ENCODE assay signal across 10 mouse cellular contexts in genomic region chr17:48005091-48005490, GRCm38 (mm10). TPM values are rescaled to one million over a fixed set of nuclear protein-coding genes. Genes with fewer than 3 reads are reported as not detected.
DNase-seq lines count a peak whose midpoint lies in the region; ATAC-seq and TF ChIP-seq lines count a peak whose summit lies in the region.
"Had no signal": no experiment of that assay in that cellular context is flagged by ENCODE, and none has a peak within 500 bp of the region (broad histone marks: within the 10 kb centered on the region; RNA-seq: fewer than 3 reads in every experiment).

No protein-coding gene starts in this region.

- no peak overlapping the region for H3K4me3 ChIP-seq in forebrain, embryonic 10.5 days
- no peak overlapping the region for H3K4me3 ChIP-seq in forebrain, embryonic 11.5 days (ENCODE audit: low read depth, low read length)
- no peak overlapping the region for H3K4me3 ChIP-seq in midbrain, embryonic 10.5 days
- H3K4me3 ChIP-seq in midbrain, embryonic 15.5 days = no peak overlapping the region
- no peak overlapping the region for H3K4me3 ChIP-seq in intestine, embryonic 16.5 days (ENCODE audit: low read length)
- H3K4me3 ChIP-seq in small intestine, adult 2 months (ENCODE audit: low read depth, low read length) = no peak overlapping the region
- H3K4me3 ChIP-seq: midbrain, embryonic 12.5 days had no signal

- H3K36me3 ChIP-seq in forebrain, embryonic 10.5 days (replicated peaks) = no peaks in the 10 kb centered on the region
- H3K36me3 ChIP-seq in forebrain, embryonic 11.5 days (ENCODE audit: control insufficient read depth, insufficient read depth, low read length) = no peaks in the 10 kb centered on the region
- no peaks in the 10 kb centered on the region for H3K36me3 ChIP-seq in midbrain, embryonic 10.5 days
- H3K36me3 ChIP-seq in midbrain, embryonic 15.5 days (replicated peaks) = no peaks in the 10 kb centered on the region
- H3K36me3 ChIP-seq in intestine, embryonic 16.5 days (ENCODE audit: control insufficient read depth, insufficient read depth, low read length) = no peaks in the 10 kb centered on the region
- no peaks in the 10 kb centered on the region for H3K36me3 ChIP-seq in small intestine, adult 2 months (ENCODE audit: control insufficient read depth, insufficient read depth, low read length)
- H3K36me3 ChIP-seq: midbrain, embryonic 12.5 days had no signal

- no peak for TF ChIP-seq POLR2A in small intestine, adult 2 months (IDR thresholded peaks at IDR 0.05; ENCODE audit: low read depth, low read length)

- H3K4me1 ChIP-seq in forebrain, embryonic 10.5 days = peaks cover 72% of the 10 kb centered on the region
- H3K4me1 ChIP-seq in forebrain, embryonic 11.5 days (replicated peaks; ENCODE audit: control insufficient read depth, insufficient read depth, low read length) = peaks cover 6% of the 10 kb centered on the region; the same call in 1 of the 2 replicates
- H3K4me1 ChIP-seq in midbrain, embryonic 10.5 days = peaks cover 67% of the 10 kb centered on the region
- H3K4me1 ChIP-seq in midbrain, embryonic 15.5 days = peaks cover 13% of the 10 kb centered on the region
- peaks cover 41% of the 10 kb centered on the region for H3K4me1 ChIP-seq in intestine, embryonic 16.5 days (ENCODE audit: control insufficient read depth, insufficient read depth, low read length)
- H3K4me1 ChIP-seq in small intestine, adult 2 months (ENCODE audit: control insufficient read depth, insufficient read depth, insufficient read length, low read length) = peaks cover 9% of the 10 kb centered on the region; the same call in 1 of the 2 replicates

- TF ChIP-seq CTCF in small intestine, adult 2 months (IDR thresholded peaks at IDR 0.05; ENCODE audit: extremely low read depth, insufficient read length, insufficient replicate concordance, low read depth, low read length) = no peak

- 42% methylated on average over 8 of the region's 8 CpGs for WGBS in forebrain, embryonic 10.5 days
- WGBS in forebrain, embryonic 11.5 days = 37% methylated on average over 8 of the region's 8 CpGs
- WGBS in midbrain, embryonic 10.5 days = 22% methylated on average over 8 of the region's 8 CpGs
- WGBS in midbrain, embryonic 15.5 days = 33% methylated on average over 8 of the region's 8 CpGs
- 22% methylated on average over 8 of the region's 8 CpGs for WGBS in intestine, embryonic 16.5 days
- 23% methylated on average over 8 of the region's 8 CpGs for WGBS in small intestine, adult 2 months

- no peak for ATAC-seq in forebrain, embryonic 11.5 days (replicated peaks; ENCODE audit: low FRiP score)
- ATAC-seq in midbrain, embryonic 15.5 days (replicated peaks) = no peak
- ATAC-seq in intestine, embryonic 16.5 days = peak; percentile 71

- no peak overlapping the region for H3K9ac ChIP-seq in forebrain, embryonic 11.5 days (ENCODE audit: low read length)
- no peak overlapping the region for H3K9ac ChIP-seq in midbrain, embryonic 15.5 days
- H3K9ac ChIP-seq in intestine, embryonic 16.5 days (ENCODE audit: low read depth, low read length) = no peak overlapping the region; the same call in 1 of the 2 replicates
- H3K9ac ChIP-seq: midbrain, embryonic 12.5 days had no signal

- H3K27ac ChIP-seq in forebrain, embryonic 10.5 days = peak overlapping the region; percentile 76
- H3K27ac ChIP-seq in forebrain, embryonic 11.5 days (ENCODE audit: low read depth, low read length) = no peak overlapping the region
- H3K27ac ChIP-seq in midbrain, embryonic 10.5 days (replicated peaks) = peak overlapping the region; percentile 78
- no peak overlapping the region for H3K27ac ChIP-seq in midbrain, embryonic 15.5 days
- peak overlapping the region; percentile 89 for H3K27ac ChIP-seq in intestine, embryonic 16.5 days (ENCODE audit: low read length)
- peak overlapping the region; percentile 8 for H3K27ac ChIP-seq in small intestine, adult 2 months (ENCODE audit: insufficient read depth, low read depth, low read length)
- H3K27ac ChIP-seq: midbrain, embryonic 12.5 days had no signal

- no peak for DNase-seq in forebrain, embryonic 10.5 days (ENCODE audit: extremely low spot score, low spot score)
- no peak for DNase-seq in forebrain, embryonic 11.5 days (ENCODE audit: low spot score)
- peak; percentile 48 for DNase-seq in midbrain, embryonic 10.5 days (ENCODE audit: low spot score)
- no peak for DNase-seq in left cerebral cortex, postnatal 4 days
- DNase-seq in gastrocnemius, postnatal 4 days (ENCODE audit: low spot score in 2 of 2) = no peak

- intact Hi-C loops in left cerebral cortex, postnatal 4 days (cut with DNase I) = no loop called here

- no peaks in the 10 kb centered on the region for H3K9me3 ChIP-seq in forebrain, embryonic 10.5 days
- no peaks in the 10 kb centered on the region for H3K9me3 ChIP-seq in forebrain, embryonic 11.5 days (ENCODE audit: control insufficient read depth, low read length)
- H3K9me3 ChIP-seq in midbrain, embryonic 10.5 days (replicated peaks) = no peaks in the 10 kb centered on the region
- no peaks in the 10 kb centered on the region for H3K9me3 ChIP-seq in midbrain, embryonic 15.5 days
- no peaks in the 10 kb centered on the region for H3K9me3 ChIP-seq in intestine, embryonic 16.5 days (ENCODE audit: control insufficient read depth, low read length)
- H3K9me3 ChIP-seq: midbrain, embryonic 12.5 days had no signal

- H3K4me2 ChIP-seq in forebrain, embryonic 11.5 days (ENCODE audit: low read depth, low read length, severe bottlenecking) = no peak overlapping the region
- H3K4me2 ChIP-seq in midbrain, embryonic 15.5 days = no peak overlapping the region
- H3K4me2 ChIP-seq in intestine, embryonic 16.5 days (ENCODE audit: low read depth, low read length) = no peak overlapping the region
- H3K4me2 ChIP-seq: midbrain, embryonic 12.5 days had no signal

- peaks cover 87% of the 10 kb centered on the region for H3K27me3 ChIP-seq in forebrain, embryonic 10.5 days (ENCODE audit: poor library complexity, severe bottlenecking)
- H3K27me3 ChIP-seq in forebrain, embryonic 11.5 days (ENCODE audit: control insufficient read depth, insufficient read depth, low read length) = 0 out of 2 replicates have a peak, but pooled peaks cover 3% of the 10 kb centered on the region
- H3K27me3 ChIP-seq in midbrain, embryonic 10.5 days (ENCODE audit: low read depth, poor library complexity, severe bottlenecking) = peaks cover 51% of the 10 kb centered on the region
- no peaks in the 10 kb centered on the region for H3K27me3 ChIP-seq in midbrain, embryonic 15.5 days (replicated peaks)
- no peaks in the 10 kb centered on the region for H3K27me3 ChIP-seq in intestine, embryonic 16.5 days (replicated peaks; ENCODE audit: control insufficient read depth, insufficient read depth, low read length)
- no peaks in the 10 kb centered on the region for H3K27me3 ChIP-seq in small intestine, adult 2 months (ENCODE audit: control insufficient read depth, insufficient read depth, low read length)

RNA-seq across cellular contexts. Expression of gene 1700122O11Rik, which starts 33.0 kb away (rescaled TPM):
- not detected in 2 replicates for polyA plus RNA-seq in forebrain, embryonic 10.5 days (2016; fragmentation: Nextera tagmentation; extraction: Ambion mirVana)
- not detected in 2 replicates for polyA plus RNA-seq in forebrain, embryonic 11.5 days (2014; fragmentation: Nextera tagmentation; extraction: Ambion mirVana)
- polyA plus RNA-seq in midbrain, embryonic 10.5 days (2016; fragmentation: Nextera tagmentation; extraction: Ambion mirVana) = not detected in 2 replicates
- polyA plus RNA-seq in midbrain, embryonic 15.5 days (2015; fragmentation: Nextera tagmentation; extraction: Ambion mirVana) = not detected in 2 replicates
- not detected in 2 replicates for polyA plus RNA-seq in intestine, embryonic 16.5 days (2015; fragmentation: Nextera tagmentation; extraction: Ambion mirVana)
- polyA plus RNA-seq in small intestine, adult 2 months (2012; rRNA removed) = not detected in 2 replicates
- not detected for total RNA-seq in left cerebral cortex, postnatal 4 days (2021)
- total RNA-seq in gastrocnemius, postnatal 4 days (2021) = not detected
- polyA plus RNA-seq: gonadal fat pad, adult 2 months; midbrain, embryonic 12.5 days had no signal

Comparison
In these comparisons a context has a peak if more than half of its experiments do, and no peak if none do; other contexts are left out.
1. H3K27ac ChIP-seq: peak in forebrain, embryonic 10.5 days (single experiment), midbrain, embryonic 10.5 days (single experiment), intestine, embryonic 16.5 days (single experiment) and small intestine, adult 2 months (single experiment); none in forebrain, embryonic 11.5 days (single experiment) and midbrain, embryonic 15.5 days (single experiment).